Mouse (Mus musculus) CH12F3 (cell line): ENCODE measurements around the gene Camk2g.

Experiments used
- in situ Hi-C: fragments of 300-500 bp; cut with MboI; formaldehyde crosslinking; loops from 2 replicates; pipeline ENCODE4 v1.14.3; 2020; ENCODE audit warnings: low sequenced_read_pairs

Gene Camk2g

GRCm38 (mm10) chr14:20809349-20809748 is 15.5 kb upstream of the Camk2g start:
- in situ Hi-C loops = no loop called here

- in situ Hi-C loops = no loop called here
Observed at GRCm38 (mm10) chr14:20806116-20806840, 12.4 kb upstream of the Camk2g start.

DNA sequence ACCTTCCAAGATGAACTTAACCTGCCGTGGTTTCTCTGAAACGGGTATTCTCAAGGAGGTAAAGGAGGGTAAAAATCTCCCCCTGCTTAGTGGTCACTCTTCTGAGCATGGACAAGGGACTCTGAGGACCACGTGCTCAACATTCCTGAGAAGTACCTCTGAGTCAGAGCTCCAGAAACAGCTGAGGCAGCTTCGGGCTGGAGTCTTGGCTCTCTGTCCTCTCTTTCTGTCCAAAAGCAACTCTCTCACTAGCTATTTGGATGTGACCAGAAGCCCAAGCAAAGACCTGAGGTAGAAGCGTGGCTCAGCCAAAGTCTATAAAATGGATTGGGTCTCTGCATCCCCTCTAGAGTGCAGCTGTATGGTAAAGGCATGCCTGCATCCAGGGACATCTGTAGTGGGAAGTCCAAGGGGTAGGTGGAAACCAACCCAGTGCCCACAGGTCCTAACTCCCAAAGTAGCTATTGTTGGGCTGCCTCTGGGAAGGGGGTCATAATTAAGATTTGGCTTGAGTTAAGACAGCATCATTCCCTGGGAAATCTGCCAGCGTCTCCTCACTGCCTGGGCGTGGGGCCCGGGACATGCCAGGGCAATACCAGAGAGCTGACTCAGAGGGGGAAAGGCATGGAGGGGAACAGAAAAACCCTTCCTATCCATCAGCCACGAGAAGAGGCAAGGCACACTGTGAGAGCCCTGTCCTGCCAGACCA is 11.2 kb upstream of the Camk2g start:
- in situ Hi-C loops = loop anchor here (5.0 kb wide), 2 partner anchors 38 to 67 kb away; no protein-coding TSS in a partner anchor

GRCm38 (mm10) chr14:20804481-20804880 is 10.6 kb upstream of the Camk2g start:
- in situ Hi-C loops = loop anchor here (5.0 kb wide), 2 partner anchors 37 to 68 kb away; no protein-coding TSS in a partner anchor

GRCm38 (mm10) chr14:20803606-20803938 is 9.7 kb upstream of the Camk2g start:
- in situ Hi-C loops = loop anchor here (5.0 kb wide), 2 partner anchors 36 to 69 kb away; no protein-coding TSS in a partner anchor

DNA sequence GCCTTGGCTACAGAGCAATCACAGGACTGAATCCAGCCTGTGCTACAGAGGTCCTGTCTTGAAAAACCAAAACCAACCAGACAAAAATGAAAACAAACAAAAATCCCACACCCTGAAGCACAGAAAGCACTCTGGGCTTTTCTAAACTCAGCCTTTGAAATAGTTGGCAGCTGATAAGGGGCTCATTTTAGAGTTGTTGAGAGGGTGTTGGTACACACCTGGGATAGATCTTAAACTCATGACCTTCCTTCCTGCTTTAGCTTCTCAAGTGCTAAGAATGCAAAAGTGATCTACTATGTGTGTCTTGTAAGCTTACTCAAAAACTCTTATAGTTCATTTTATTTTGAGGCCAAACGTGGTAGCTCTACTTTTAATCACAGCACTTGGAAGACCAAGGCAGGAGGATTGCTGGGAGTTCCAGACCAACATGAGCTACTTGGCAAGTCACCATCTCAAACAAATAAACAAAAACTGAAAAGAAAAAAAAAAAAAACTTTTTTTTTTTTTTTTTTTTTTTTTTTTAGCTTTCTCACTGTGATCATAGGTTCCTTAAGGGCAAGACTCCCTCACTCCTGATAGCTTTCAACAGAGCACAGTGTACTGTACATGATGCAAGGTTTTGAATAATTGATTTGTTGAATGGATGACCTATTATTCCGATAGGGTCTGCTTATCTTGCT is 9.2 kb upstream of the Camk2g start:
- in situ Hi-C loops = loop anchor here (5.0 kb wide), 2 partner anchors 36 to 69 kb away; no protein-coding TSS in a partner anchor

DNA sequence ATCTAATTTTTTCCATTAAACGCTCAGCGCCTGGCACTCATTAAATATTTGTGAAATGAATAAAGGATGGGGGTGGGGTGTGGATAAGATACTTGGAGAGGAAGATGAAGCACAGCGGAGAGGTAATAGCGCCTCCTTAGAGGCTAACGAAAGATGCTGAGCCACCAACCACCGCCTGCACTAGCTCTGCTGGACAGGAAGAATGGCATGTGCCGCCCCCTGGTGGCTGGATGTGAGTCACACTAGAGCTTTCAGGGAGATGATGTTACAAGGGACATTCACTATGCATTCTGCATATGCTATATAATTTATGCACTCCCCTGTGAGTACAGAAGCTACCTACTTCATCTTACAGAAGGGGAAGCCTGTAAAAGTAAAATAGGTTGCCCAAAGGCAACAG is 4.9 kb upstream of the Camk2g start:
- in situ Hi-C loops = no loop called here

DNA sequence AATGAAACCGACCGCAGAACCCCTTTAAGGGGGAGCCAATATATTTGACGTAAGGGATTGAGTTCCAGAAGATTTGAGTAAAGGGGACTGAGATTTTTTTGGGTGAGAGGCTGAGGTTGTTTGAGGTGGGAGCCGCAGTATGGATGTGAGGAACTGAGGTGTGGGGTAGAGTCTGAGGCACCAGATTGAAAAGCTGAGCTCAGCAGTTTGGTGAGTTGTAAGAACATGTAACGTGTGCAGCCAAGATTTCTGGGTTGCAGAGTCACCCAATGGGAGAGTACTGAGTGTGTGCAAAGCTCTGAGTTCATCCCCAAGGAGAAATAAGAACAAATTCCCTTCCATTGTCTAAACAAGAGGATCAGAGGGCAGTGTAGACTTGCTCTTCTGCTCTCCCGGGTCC is 4.4 kb upstream of the Camk2g start:
- in situ Hi-C loops = no loop called here

DNA sequence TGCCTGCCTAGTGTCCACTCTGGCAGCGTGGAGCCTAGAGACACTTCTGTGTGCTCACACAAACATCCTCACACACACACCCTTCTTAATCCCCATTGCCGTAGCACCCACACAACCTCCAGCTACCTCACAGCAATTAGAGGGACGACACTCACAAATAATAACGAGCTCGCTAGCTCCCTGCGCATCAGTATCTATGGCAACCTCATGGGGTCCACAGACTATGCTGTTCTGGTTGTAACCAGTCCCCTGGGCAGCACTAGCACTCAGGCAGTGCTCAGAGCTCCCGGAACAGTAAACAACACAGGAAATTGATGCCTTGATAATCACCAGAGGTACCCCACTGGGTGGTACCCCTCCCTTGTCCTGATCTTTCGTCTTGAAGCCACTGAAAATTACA is 2.8 kb upstream of the Camk2g start:
- in situ Hi-C loops = no loop called here

GRCm38 (mm10) chr14:20796170-20796569 is 2.3 kb upstream of the Camk2g start:
- in situ Hi-C loops = no loop called here

GRCm38 (mm10) chr14:20795423-20796152 is 1.7 kb upstream of the Camk2g start:
- in situ Hi-C loops = no loop called here

DNA sequence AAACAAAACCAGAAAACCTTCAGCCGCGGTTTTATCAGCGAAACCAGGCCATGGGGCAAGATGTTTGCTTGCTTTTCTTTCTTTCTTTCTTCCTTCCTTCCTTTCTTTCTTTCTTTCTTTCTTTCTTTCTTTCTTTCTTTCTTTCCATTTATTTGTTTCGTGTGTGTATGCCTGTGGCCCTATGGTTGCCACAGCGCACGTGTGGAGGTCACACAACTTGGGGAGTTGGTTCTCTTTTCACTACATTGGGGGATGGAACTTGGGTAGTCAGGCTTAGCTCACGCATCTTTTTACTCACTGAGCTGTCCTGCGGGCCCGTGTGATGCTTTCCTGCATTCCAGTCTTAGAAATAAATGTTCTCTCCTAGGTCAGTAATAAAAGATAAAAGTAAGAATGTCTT is 701 bp upstream of the Camk2g start:
- in situ Hi-C loops = no loop called here

GRCm38 (mm10) chr14:20792922-20793757 is 748 bp downstream of the Camk2g start:
- in situ Hi-C loops = no loop called here

DNA sequence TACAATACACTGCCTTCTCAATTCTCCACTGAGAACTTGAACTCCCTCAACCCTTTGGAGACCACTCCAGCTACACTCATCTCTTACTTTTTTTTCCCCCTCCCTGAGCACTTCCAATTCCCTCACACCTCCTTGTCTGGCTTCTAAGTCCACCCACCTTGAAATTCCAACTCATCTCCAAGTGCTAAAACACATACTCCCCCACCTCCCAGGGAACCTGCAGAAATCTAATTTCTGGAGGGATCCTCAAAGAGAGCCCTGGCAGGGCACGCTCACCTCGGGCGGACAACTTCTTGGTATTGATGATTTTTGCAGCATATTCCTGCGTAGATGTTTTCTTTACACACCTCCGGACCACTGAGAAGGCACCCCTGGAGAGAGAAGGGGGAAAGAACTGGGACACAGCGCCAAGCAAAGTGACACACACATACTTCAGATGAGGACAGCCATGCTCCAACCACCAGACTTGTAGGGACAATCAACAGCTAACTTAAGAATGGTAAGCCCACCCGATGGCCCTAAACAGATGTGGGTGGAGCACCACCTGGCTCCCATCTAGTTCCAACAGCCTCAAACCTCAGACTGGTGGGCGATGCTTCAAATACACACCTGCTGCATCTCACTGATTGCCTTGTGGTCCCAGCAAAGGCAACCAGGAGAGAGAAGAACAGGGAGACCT is 1.5 kb downstream of the Camk2g start:
- in situ Hi-C loops = no loop called here

DNA sequence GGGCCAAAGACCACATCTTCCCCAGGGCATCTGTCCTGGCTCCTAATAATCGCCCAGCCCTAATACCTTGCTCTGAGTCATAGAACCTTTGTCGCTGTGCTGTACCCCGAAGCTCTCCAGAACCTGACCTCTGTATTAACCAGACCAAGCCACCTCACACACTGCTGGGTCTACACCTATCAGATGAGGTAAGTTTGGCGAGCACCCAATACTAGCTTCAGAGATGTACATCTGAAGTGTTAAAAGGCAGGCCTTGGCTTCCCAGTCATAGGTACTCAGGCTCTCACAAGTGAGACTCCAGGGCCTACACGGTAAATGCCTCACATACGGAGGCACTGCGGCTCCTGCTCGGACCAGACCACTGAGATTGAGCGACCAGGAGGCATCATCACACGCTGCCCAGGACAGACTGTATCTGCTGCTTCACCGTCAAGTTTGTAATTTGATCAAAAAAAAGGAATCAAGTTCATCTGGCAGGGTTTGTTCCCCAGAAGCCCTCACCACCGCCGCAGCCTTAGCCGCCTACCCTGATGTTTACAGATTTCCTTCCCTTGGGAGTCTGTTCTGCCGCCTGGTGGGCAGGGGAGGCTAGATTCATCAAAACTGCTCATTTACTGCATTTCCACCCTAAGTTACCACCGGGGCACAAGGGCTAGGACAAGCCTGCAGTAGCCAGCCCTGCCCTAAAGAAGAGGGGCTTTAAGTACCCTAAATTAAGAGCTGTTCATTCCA is 2.2 kb downstream of the Camk2g start:
- in situ Hi-C loops = no loop called here

GRCm38 (mm10) chr14:20790996-20791395 is 2.9 kb downstream of the Camk2g start:
- in situ Hi-C loops = no loop called here

DNA sequence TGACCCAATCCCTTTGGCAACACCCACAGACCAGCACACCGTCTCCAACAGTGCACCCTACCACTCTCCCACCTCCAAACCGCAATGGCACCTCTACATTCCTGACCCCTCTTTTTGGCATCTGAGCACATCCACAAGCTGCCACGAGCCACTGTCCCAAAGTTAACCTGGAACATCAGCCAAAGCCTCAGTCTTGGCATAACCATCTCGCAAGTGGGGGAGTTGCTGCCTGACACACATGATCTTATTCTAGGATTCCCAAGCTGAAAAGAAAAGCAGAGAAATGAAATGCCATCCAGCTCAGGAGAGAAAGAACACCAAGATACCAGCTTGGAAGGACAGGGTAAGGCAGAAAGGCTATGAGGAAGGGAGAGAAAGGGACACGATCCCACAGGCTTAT is 3.4 kb downstream of the Camk2g start:
- in situ Hi-C loops = no loop called here

- in situ Hi-C loops = no loop called here
Observed at GRCm38 (mm10) chr14:20789593-20789992, 4.3 kb downstream of the Camk2g start.

GRCm38 (mm10) chr14:20788151-20788550 is 5.7 kb downstream of the Camk2g start:
- in situ Hi-C loops = no loop called here
